In genomic region chr6:30401308-30402015, GRCm38 (mm10) we compare ENCODE assay signal across 8 mouse cellular contexts. TPM values are rescaled to one million over a fixed set of nuclear protein-coding genes. Genes with fewer than 3 reads are reported as not detected.
DNase-seq lines count a peak whose midpoint lies in the region; ATAC-seq and TF ChIP-seq lines count a peak whose summit lies in the region.

TSS of gene Klhdc10 (plus strand) at chr6:30401868.

- peak within 1 kb of the TSS; percentile 95 for H3K27ac ChIP-seq in heart, embryonic 12.5 days (ENCODE audit: poor library complexity, severe bottlenecking)
- peak within 1 kb of the TSS; percentile 93 for H3K27ac ChIP-seq in kidney, postnatal 0 days
- H3K27ac ChIP-seq in liver, embryonic 11.5 days (ENCODE audit: low read depth, low read length) = peak within 1 kb of the TSS; percentile 91
- peak within 1 kb of the TSS; percentile 95 for H3K27ac ChIP-seq in stomach, embryonic 14.5 days (ENCODE audit: low read length)

- no peaks in the 10 kb centered on the region for H3K9me3 ChIP-seq in heart, embryonic 12.5 days (replicated peaks)
- H3K9me3 ChIP-seq in kidney, postnatal 0 days (replicated peaks; ENCODE audit: low read length) = no peaks in the 10 kb centered on the region
- H3K9me3 ChIP-seq in liver, embryonic 11.5 days (ENCODE audit: control insufficient read depth, low read length) = no peaks in the 10 kb centered on the region
- no peaks in the 10 kb centered on the region for H3K9me3 ChIP-seq in stomach, embryonic 14.5 days (ENCODE audit: control insufficient read depth, low read depth, low read length)

- no peaks in the 10 kb centered on the region for H3K27me3 ChIP-seq in heart, embryonic 12.5 days (replicated peaks)
- H3K27me3 ChIP-seq in kidney, postnatal 0 days (ENCODE audit: insufficient read depth, low read length) = no peaks in the 10 kb centered on the region
- H3K27me3 ChIP-seq in liver, embryonic 11.5 days (replicated peaks; ENCODE audit: control insufficient read depth, insufficient read depth, low read length) = no peaks in the 10 kb centered on the region
- H3K27me3 ChIP-seq in stomach, embryonic 14.5 days (ENCODE audit: control insufficient read depth, insufficient read depth, low read length) = no peaks in the 10 kb centered on the region

- H3K4me1 ChIP-seq in heart, embryonic 12.5 days (replicated peaks) = peaks cover 7% of the 10 kb centered on the region; the same call in 1 of the 2 replicates
- H3K4me1 ChIP-seq in kidney, postnatal 0 days (replicated peaks; ENCODE audit: insufficient read depth, low read length) = no peaks in the 10 kb centered on the region
- peaks cover 4% of the 10 kb centered on the region for H3K4me1 ChIP-seq in liver, embryonic 11.5 days (replicated peaks; ENCODE audit: control insufficient read depth, insufficient read depth, low read length)
- 0 out of 2 replicates have a peak, but pooled peaks cover 5% of the 10 kb centered on the region for H3K4me1 ChIP-seq in stomach, embryonic 14.5 days (ENCODE audit: control insufficient read depth, insufficient read depth, low read length)

- no peaks in the 10 kb centered on the region for H3K36me3 ChIP-seq in heart, embryonic 12.5 days
- H3K36me3 ChIP-seq in kidney, postnatal 0 days (ENCODE audit: insufficient read depth, low read length) = no peaks in the 10 kb centered on the region
- no peaks in the 10 kb centered on the region for H3K36me3 ChIP-seq in liver, embryonic 11.5 days (ENCODE audit: control insufficient read depth, insufficient read depth, low read length)
- no peaks in the 10 kb centered on the region for H3K36me3 ChIP-seq in stomach, embryonic 14.5 days (ENCODE audit: control insufficient read depth, insufficient read depth, low read length)

- peak; percentile 95 for ATAC-seq in erythroid progenitor cell, adult 5-6 weeks (replicated peaks; ENCODE audit: low FRiP score, poor library complexity, severe bottlenecking)
- ATAC-seq in heart, embryonic 12.5 days (ENCODE audit: insufficient number of reproducible peaks, low FRiP score) = peak; percentile 100
- peak; percentile 99 for ATAC-seq in kidney, postnatal 0 days (replicated peaks; ENCODE audit: low FRiP score, low read depth)
- ATAC-seq in liver, embryonic 11.5 days (replicated peaks; ENCODE audit: low FRiP score) = peak; percentile 100
- peak; percentile 99 for ATAC-seq in stomach, embryonic 14.5 days (ENCODE audit: insufficient number of reproducible peaks, insufficient read depth, low FRiP score, low read depth)

- peak within 1 kb of the TSS; percentile 65 for H3K4me2 ChIP-seq in heart, embryonic 12.5 days
- peak within 1 kb of the TSS; percentile 59 for H3K4me2 ChIP-seq in kidney, postnatal 0 days (ENCODE audit: low read length)
- peak within 1 kb of the TSS; percentile 80 for H3K4me2 ChIP-seq in liver, embryonic 11.5 days
- H3K4me2 ChIP-seq in stomach, embryonic 14.5 days (replicated peaks; ENCODE audit: low read depth, low read length) = peak within 1 kb of the TSS; percentile 66

- WGBS in heart, embryonic 12.5 days = 0% methylated on average over 41 of the region's 41 CpGs
- under 1% methylated on average over 41 of the region's 41 CpGs for WGBS in kidney, postnatal 0 days
- WGBS in liver, embryonic 11.5 days = 1% methylated on average over 40 of the region's 41 CpGs
- WGBS in stomach, embryonic 14.5 days = under 1% methylated on average over 41 of the region's 41 CpGs

- peak within 1 kb of the TSS; percentile 95 for H3K9ac ChIP-seq in heart, embryonic 12.5 days
- peak within 1 kb of the TSS; percentile 95 for H3K9ac ChIP-seq in kidney, postnatal 0 days (ENCODE audit: low read depth, low read length)
- H3K9ac ChIP-seq in liver, embryonic 11.5 days (ENCODE audit: low read depth, low read length) = peak within 1 kb of the TSS; percentile 90
- H3K9ac ChIP-seq in stomach, embryonic 14.5 days (replicated peaks; ENCODE audit: low read depth, low read length) = peak within 1 kb of the TSS; percentile 96

- TF ChIP-seq CTCF in kidney, postnatal 0 days (IDR thresholded peaks at IDR 0.05; ENCODE audit: low read depth) = no peak

- peak within 1 kb of the TSS; percentile 93 for H3K4me3 ChIP-seq in heart, embryonic 12.5 days
- H3K4me3 ChIP-seq in kidney, postnatal 0 days (replicated peaks; ENCODE audit: low read depth, low read length) = peak within 1 kb of the TSS; percentile 100
- H3K4me3 ChIP-seq in liver, embryonic 11.5 days (ENCODE audit: low read depth, low read length) = peak within 1 kb of the TSS; percentile 99
- peak within 1 kb of the TSS; percentile 99 for H3K4me3 ChIP-seq in stomach, embryonic 14.5 days (ENCODE audit: low read depth, low read length)

- DNase-seq in CD4-positive helper T cell, adult 2 months (ENCODE audit: low read depth, low spot score) = peak; percentile 98
- peak; percentile 99 for DNase-seq in brain, embryonic 18.5 days (ENCODE audit: low read depth, low spot score)
- peak; percentile 99 for DNase-seq in kidney, postnatal 0 days (ENCODE audit: low spot score)
- peak; percentile 100 for DNase-seq in liver, embryonic 11.5 days (ENCODE audit: low spot score)
- peak; percentile 99 for DNase-seq in naive thymus-derived CD4-positive, alpha-beta T cell, adult 2 months (ENCODE audit: low read depth)

RNA-seq across cellular contexts. Expression of gene Klhdc10, which starts in this region (rescaled TPM):
- 15.5 and 15.9 TPM in 2 replicates for total RNA-seq in erythroid progenitor cell, adult 5-6 weeks (2015; ENCODE audit: low replicate concordance)
- 18.1 and 23.1 TPM in 2 replicates for total RNA-seq in erythroid progenitor cell, adult 5-6 weeks (2017; ENCODE audit: low replicate concordance)
- polyA plus RNA-seq in heart, embryonic 12.5 days (2016; fragmentation: Nextera tagmentation; extraction: Ambion mirVana) = 34.3 and 38.8 TPM in 2 replicates
- 18.0 and 18.2 TPM in 2 replicates for polyA plus RNA-seq in kidney, postnatal 0 days (2015; fragmentation: Nextera tagmentation; extraction: Ambion mirVana)
- 19.2 and 20.8 TPM in 2 replicates for polyA plus RNA-seq in liver, embryonic 11.5 days (2014; fragmentation: Nextera tagmentation; extraction: Ambion mirVana)
- 24.8 and 29.3 TPM in 2 replicates for polyA plus RNA-seq in stomach, embryonic 14.5 days (2014; fragmentation: Nextera tagmentation; extraction: Ambion mirVana)

Comparison
In these comparisons a context has a peak if more than half of its experiments do, and no peak if none do; other contexts are left out.
1. Peak in every context shown above with its lines: DNase-seq, ATAC-seq, H3K4me3 ChIP-seq and H3K27ac ChIP-seq.